Mouse (Mus musculus): ENCODE results near the gene Ereg. TPM values are rescaled to one million over a fixed set of nuclear protein-coding genes. Genes with fewer than 3 reads are reported as not detected.

Ereg gene
- polyA plus RNA-seq, 1 experiment from 2014 or later: not detected

DNA sequence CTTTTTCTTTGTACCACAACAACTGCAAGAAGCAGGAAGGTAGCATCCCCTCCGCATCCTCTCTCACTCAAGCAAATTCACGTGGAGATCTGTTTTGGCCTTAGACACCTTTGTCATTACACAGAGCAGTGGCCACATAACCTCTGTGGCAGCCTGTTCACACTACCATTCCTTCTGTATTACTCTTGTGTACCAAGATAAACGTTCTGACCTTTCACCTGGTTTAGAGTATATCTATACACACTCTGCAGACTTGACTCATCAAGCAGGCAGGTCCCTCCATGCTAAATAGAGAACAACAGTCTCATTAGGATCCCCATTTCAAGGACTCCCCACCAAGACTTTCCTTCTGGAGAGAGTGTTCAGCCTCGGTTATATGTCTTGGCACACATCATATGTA is 49.0 kb downstream of the Ereg start:
- Histone ChIP-seq H3K9me3 (ENCODE audit: control insufficient read depth, low read length) (no peaks in the 10 kb centered on the region), H3K9ac (replicated peaks; ENCODE audit: low read depth, low read length) (no peak overlapping the region), H3K4me2 (ENCODE audit: low read depth, low read length) (no peak overlapping the region), H3K27ac (ENCODE audit: low read depth, low read length) (no peak overlapping the region), H3K27me3 (ENCODE audit: control insufficient read depth, insufficient read depth, low read length) (no peaks in the 10 kb centered on the region), H3K4me3 (ENCODE audit: low read depth, low read length) (no peak overlapping the region), H3K4me1 (ENCODE audit: control insufficient read depth, insufficient read depth, low read length) (no peaks in the 10 kb centered on the region), H3K36me3 (ENCODE audit: control insufficient read depth, insufficient read depth, low read length) (no peaks in the 10 kb centered on the region)
- ATAC-seq (ENCODE audit: low read depth): no peak
- 84% methylated on average over 4 of the region's 4 CpGs for WGBS

DNA sequence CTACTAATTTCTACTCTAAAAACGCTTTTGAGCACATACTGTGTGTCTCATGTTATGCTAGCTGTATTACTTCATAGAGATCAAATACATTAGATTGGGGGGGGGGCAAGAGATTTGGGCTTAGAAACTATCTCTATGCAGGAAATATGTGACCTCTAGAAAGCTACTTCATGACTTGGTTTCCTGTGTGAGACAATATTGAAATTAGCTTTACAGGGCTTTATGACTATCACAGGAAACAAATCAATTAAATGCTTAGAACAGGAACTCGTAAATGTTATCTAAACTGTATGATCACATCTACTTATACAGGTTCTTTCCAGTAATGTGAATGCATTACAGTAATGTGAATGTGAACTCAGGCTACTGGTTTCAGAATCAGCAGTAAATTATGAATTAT is 49.7 kb downstream of the Ereg start:
- H3K4me2 ChIP-seq (ENCODE audit: low read depth, low read length): no peak overlapping the region
- no peak overlapping the region for H3K9ac ChIP-seq (replicated peaks; ENCODE audit: low read depth, low read length)
- no peaks in the 10 kb centered on the region for H3K36me3 ChIP-seq (ENCODE audit: control insufficient read depth, insufficient read depth, low read length)
- no peak overlapping the region for H3K27ac ChIP-seq (ENCODE audit: low read depth, low read length)
- no peaks in the 10 kb centered on the region for H3K4me1 ChIP-seq (ENCODE audit: control insufficient read depth, insufficient read depth, low read length)
- no peak overlapping the region for H3K4me3 ChIP-seq (ENCODE audit: low read depth, low read length)
- no peaks in the 10 kb centered on the region for H3K27me3 ChIP-seq (ENCODE audit: control insufficient read depth, insufficient read depth, low read length)
- WGBS: 84% methylated on average over 2 of the region's 2 CpGs
- H3K9me3 ChIP-seq (ENCODE audit: control insufficient read depth, low read length): no peaks in the 10 kb centered on the region
- ATAC-seq (ENCODE audit: low read depth): no peak

DNA sequence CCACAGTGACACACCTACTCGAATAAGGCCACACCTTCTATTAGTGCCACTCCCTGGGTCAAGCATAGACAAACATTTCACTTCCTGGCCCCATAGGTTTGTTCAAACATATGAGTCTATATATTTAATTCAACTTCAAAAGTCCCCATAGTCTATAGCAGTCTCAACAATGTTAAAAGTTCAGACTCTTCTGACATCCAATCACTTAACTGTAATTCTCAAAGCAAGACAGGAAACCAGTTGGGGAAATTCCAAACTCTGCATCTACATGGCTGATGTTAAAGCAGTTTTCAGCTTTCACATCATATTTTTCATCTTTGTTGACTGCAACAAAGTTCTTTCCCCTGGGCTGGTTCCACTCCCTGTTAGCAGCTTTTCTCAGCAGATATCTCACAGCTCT is 52.2 kb downstream of the Ereg start:
- WGBS: 97% methylated on average over 1 of the region's 1 CpGs
- H3K27ac ChIP-seq (ENCODE audit: low read depth, low read length): no peak overlapping the region
- no peaks in the 10 kb centered on the region for H3K27me3 ChIP-seq (ENCODE audit: control insufficient read depth, insufficient read depth, low read length)
- no peak overlapping the region for H3K4me3 ChIP-seq (ENCODE audit: low read depth, low read length)
- no peak overlapping the region for H3K4me2 ChIP-seq (ENCODE audit: low read depth, low read length)
- H3K36me3 ChIP-seq (ENCODE audit: control insufficient read depth, insufficient read depth, low read length): no peaks in the 10 kb centered on the region
- ATAC-seq (ENCODE audit: low read depth): no peak
- no peak overlapping the region for H3K9ac ChIP-seq (replicated peaks; ENCODE audit: low read depth, low read length)
- no peaks in the 10 kb centered on the region for H3K9me3 ChIP-seq (ENCODE audit: control insufficient read depth, low read length)
- no peaks in the 10 kb centered on the region for H3K4me1 ChIP-seq (ENCODE audit: control insufficient read depth, insufficient read depth, low read length)

DNA sequence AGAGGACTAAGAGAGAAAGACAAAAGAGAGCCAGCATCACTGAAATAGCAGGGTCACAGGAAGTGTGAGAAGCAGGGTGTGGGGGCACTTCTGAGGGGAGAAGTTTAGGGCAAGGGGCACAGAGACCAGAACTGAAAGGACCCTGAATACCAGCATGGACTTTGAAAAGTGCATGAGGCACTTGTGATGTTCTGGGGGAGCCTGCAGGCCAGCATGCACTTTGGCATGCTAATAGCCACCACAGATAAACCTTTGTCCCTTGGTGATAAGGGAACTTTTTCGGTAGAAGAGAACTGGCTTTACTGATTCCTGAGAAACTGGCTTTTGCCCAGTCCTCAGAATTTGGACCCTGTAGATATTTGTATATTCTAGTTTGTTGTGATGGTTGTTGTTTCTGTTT is 60.5 kb downstream of the Ereg start:
- peaks cover 7% of the 10 kb centered on the region for H3K27me3 ChIP-seq (ENCODE audit: control insufficient read depth, insufficient read depth, low read length)
- H3K4me2 ChIP-seq (ENCODE audit: low read depth, low read length): no peak overlapping the region
- H3K27ac ChIP-seq (ENCODE audit: low read depth, low read length): no peak overlapping the region
- no peak for ATAC-seq (ENCODE audit: low read depth)
- WGBS: 61% methylated on average over 1 of the region's 1 CpGs
- no peak overlapping the region for H3K9ac ChIP-seq (replicated peaks; ENCODE audit: low read depth, low read length)
- no peaks in the 10 kb centered on the region for H3K4me1 ChIP-seq (ENCODE audit: control insufficient read depth, insufficient read depth, low read length)
- no peak overlapping the region for H3K4me3 ChIP-seq (ENCODE audit: low read depth, low read length)
- no peaks in the 10 kb centered on the region for H3K9me3 ChIP-seq (ENCODE audit: control insufficient read depth, low read length)
- no peaks in the 10 kb centered on the region for H3K36me3 ChIP-seq (ENCODE audit: control insufficient read depth, insufficient read depth, low read length)

DNA sequence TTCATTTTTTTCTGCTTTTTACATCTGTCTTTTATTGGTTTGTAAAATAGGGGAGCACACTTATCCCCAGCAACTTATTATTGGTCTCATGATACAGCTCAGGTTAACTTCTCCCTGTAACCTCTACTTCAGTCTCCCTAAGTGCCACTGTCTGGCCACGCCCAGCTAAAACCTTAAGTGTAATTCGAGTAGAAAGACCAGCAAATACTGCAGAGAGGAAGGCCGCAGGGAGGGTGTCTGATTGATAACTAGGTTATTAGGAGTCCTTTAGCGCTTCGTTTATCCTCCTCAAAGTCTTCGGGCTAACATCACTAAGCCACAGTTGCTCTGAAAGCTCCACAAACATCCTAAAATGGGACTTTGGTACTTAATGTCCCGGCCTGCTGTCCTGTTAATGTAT is 64.5 kb downstream of the Ereg start:
- WGBS: 2% methylated on average over 7 of the region's 7 CpGs
- 0 out of 2 replicates have a peak, but pooled peaks have one; percentile 3 for ATAC-seq (ENCODE audit: low read depth)

DNA sequence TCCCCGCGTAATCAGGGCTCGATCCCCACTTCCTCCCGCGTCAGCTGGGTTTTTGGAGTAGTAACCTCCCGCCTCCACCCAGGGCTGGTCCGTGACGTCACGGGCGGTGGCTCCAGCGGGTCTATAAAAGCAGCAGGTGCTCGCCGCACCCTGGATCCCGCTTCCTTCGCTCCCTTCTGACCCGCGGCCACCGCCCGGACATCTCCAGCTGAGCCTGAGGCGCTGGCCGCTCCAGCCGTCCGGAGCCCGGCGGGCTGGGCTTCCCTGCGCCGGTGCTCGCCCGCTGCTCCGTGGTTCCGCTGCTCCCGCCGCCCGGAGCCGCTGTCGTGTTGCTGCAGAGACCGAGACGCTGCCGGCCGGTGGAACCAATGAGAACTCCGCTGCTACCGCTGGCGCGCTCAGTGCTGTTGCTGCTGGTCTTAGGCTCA is 65.0 kb downstream of the Ereg start, which contains the start of gene Areg:
Gene Areg (plus strand): TSS at position 154 of the 428 bp plus-strand sequence.
- Histone ChIP-seq H3K27me3 (ENCODE audit: control insufficient read depth, insufficient read depth, low read length) (peaks cover 19% of the 10 kb centered on the region), H3K9ac (replicated peaks; ENCODE audit: low read depth, low read length) (peak within 1 kb of the TSS; percentile 56), H3K4me3 (ENCODE audit: low read depth, low read length) (peak within 1 kb of the TSS; percentile 56), H3K27ac (ENCODE audit: low read depth, low read length) (no peak within 1 kb of the TSS), H3K9me3 (ENCODE audit: control insufficient read depth, low read length) (no peaks in the 10 kb centered on the region), H3K4me1 (ENCODE audit: control insufficient read depth, insufficient read depth, low read length) (no peaks in the 10 kb centered on the region), H3K4me2 (ENCODE audit: low read depth, low read length) (peak within 1 kb of the TSS; percentile 97), H3K36me3 (ENCODE audit: control insufficient read depth, insufficient read depth, low read length) (no peaks in the 10 kb centered on the region)
- WGBS: under 1% methylated on average over 44 of the region's 44 CpGs
- peak; percentile 95 for ATAC-seq (ENCODE audit: low read depth)

More for the DNA sequence above, 64.5 kb downstream of the Ereg start:
- H3K27me3 ChIP-seq (ENCODE audit: control insufficient read depth, insufficient read depth, low read length): peaks cover 19% of the 10 kb centered on the region
- no peaks in the 10 kb centered on the region for H3K4me1 ChIP-seq (ENCODE audit: control insufficient read depth, insufficient read depth, low read length)
- H3K9ac ChIP-seq (replicated peaks; ENCODE audit: low read depth, low read length): peak overlapping the region; percentile 56; the same call in 1 of the 2 replicates
- no peaks in the 10 kb centered on the region for H3K9me3 ChIP-seq (ENCODE audit: control insufficient read depth, low read length)
- H3K4me3 ChIP-seq (ENCODE audit: low read depth, low read length): peak overlapping the region; percentile 56
- peak overlapping the region; percentile 97 for H3K4me2 ChIP-seq (ENCODE audit: low read depth, low read length)
- no peak overlapping the region for H3K27ac ChIP-seq (ENCODE audit: low read depth, low read length)
- H3K36me3 ChIP-seq (ENCODE audit: control insufficient read depth, insufficient read depth, low read length): no peaks in the 10 kb centered on the region

DNA sequence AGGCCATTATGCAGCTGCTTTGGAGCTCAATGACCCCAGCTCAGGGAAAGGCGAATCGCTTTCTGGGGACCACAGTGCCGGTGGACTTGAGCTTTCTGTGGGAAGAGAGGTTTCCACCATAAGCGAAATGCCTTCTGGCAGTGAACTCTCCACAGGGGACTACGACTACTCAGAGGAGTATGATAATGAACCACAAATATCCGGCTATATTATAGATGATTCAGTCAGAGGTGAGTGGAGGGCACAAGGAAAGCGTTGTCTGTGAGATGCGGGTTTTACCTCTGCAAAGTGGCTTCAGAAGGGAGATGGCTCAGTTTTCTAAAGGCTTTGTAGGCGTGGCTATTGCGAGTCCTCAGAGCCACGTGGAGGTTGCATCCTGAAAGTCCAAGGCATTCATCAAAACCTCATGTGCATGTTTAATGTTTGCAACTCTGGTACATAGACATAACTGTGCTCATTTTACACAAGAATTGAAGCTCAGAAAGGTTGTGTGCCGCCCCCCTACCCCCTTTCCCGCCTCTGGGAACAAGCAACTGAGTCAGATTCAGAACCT is 66.5 kb downstream of the Ereg start:
- no peak overlapping the region for H3K27ac ChIP-seq (ENCODE audit: low read depth, low read length)
- H3K4me1 ChIP-seq (ENCODE audit: control insufficient read depth, insufficient read depth, low read length): no peaks in the 10 kb centered on the region
- H3K36me3 ChIP-seq (ENCODE audit: control insufficient read depth, insufficient read depth, low read length): no peaks in the 10 kb centered on the region
- H3K9ac ChIP-seq (replicated peaks; ENCODE audit: low read depth, low read length): no peak overlapping the region
- H3K4me2 ChIP-seq (ENCODE audit: low read depth, low read length): no peak overlapping the region
- H3K27me3 ChIP-seq (ENCODE audit: control insufficient read depth, insufficient read depth, low read length): peaks cover 19% of the 10 kb centered on the region
- no peak overlapping the region for H3K4me3 ChIP-seq (ENCODE audit: low read depth, low read length)
- WGBS: 53% methylated on average over 13 of the region's 13 CpGs
- no peak for ATAC-seq (ENCODE audit: low read depth)
- H3K9me3 ChIP-seq (ENCODE audit: control insufficient read depth, low read length): no peaks in the 10 kb centered on the region

Other genes starting within 250 kb of the Ereg start
- gene Cxcl1, start 183.4 kb upstream of the Ereg start, polyA plus RNA-seq (2014; fragmentation: Nextera tagmentation; extraction: Ambion mirVana): 0.32 TPM in 1 of 2 replicates, not detected in the other
- not detected in 2 replicates for gene Cxcl2, start 170.8 kb upstream of the Ereg start, polyA plus RNA-seq (2014; fragmentation: Nextera tagmentation; extraction: Ambion mirVana)
- gene Mthfd2l, start 143.5 kb upstream of the Ereg start, polyA plus RNA-seq (2014; fragmentation: Nextera tagmentation; extraction: Ambion mirVana): 98.7 and 108 TPM in 2 replicates
- 0.14 and 0.33 TPM in 2 replicates for gene Epgn, start 47.2 kb upstream of the Ereg start, polyA plus RNA-seq (2014; fragmentation: Nextera tagmentation; extraction: Ambion mirVana)
- 0.39 and 1.5 TPM in 2 replicates for gene Areg, start 65.0 kb downstream of the Ereg start, polyA plus RNA-seq (2014; fragmentation: Nextera tagmentation; extraction: Ambion mirVana)

Data from neural tube, embryonic 14.5 days (tissue).